Mouse (Mus musculus) MEL (cell line): ENCODE measurements around the gene Gtf3c3. TPM values are rescaled to one million over a fixed set of nuclear protein-coding genes. Genes with fewer than 3 reads are reported as not detected.
A peak's percentile ranks its signal among the peaks of the same experiment; 100 is the strongest.

ENCODE experiments used
- DNase-seq: peaks from one replicate; pipeline ENCODE4 v3.0.0; 2011; ENCODE audit warnings: low read depth, low spot score
- H3K27ac ChIP-seq: 2 replicates; pipeline ENCODE4 v1.5.1; 2012; ENCODE audit warnings: low read depth, mild to moderate bottlenecking, control low read depth, low read length, moderate library complexity; ENCODE audit not compliant: control insufficient read depth
- H3K27me3 ChIP-seq, 2 experiments: fragments of 150-350 bp in 1 of 2; sonication (generic) in 1 of 2; 2 replicates each; pipeline ENCODE4 v1.6.1; 2012; ENCODE audit warnings: low read length in 2 of 2, mild to moderate bottlenecking in 2 of 2, improper control_type of control experiment in 1 of 2, moderate library complexity in 1 of 2; ENCODE audit not compliant: insufficient read depth in 2 of 2, control insufficient read depth in 1 of 2
- H3K36me3 ChIP-seq, 2 experiments: 2 replicates each; pipeline ENCODE4 v1.6.1; 2012 to 2014; ENCODE audit warnings: low read length in 2 of 2, improper control_type of control experiment in 1 of 2, inconsistent platforms in 1 of 2, mild to moderate bottlenecking in 1 of 2; ENCODE audit not compliant: insufficient read depth in 2 of 2, control insufficient read depth in 1 of 2
- H3K4me1 ChIP-seq, 2 experiments: fragments of 150-350 bp in 1 of 2; sonication (generic) in 1 of 2; 2 replicates each; pipeline ENCODE4 v1.6.1; 2012; ENCODE audit warnings: low read length in 2 of 2, improper control_type of control experiment in 1 of 2, mild to moderate bottlenecking in 1 of 2; ENCODE audit not compliant: insufficient read depth in 2 of 2, control insufficient read depth in 1 of 2
- H3K4me3 ChIP-seq, 2 experiments: fragments of 150-350 bp in 1 of 2; sonication (generic) in 1 of 2; 2 replicates each; pipeline ENCODE4 v1.5.1; 2012; ENCODE audit warnings: low read depth in 2 of 2, low read length in 2 of 2, mild to moderate bottlenecking in 2 of 2, moderate library complexity in 2 of 2, control low read depth in 1 of 2, improper control_type of control experiment in 1 of 2; ENCODE audit not compliant: control insufficient read depth in 1 of 2, insufficient read depth in 1 of 2
- H3K79me2 ChIP-seq: 2 replicates; pipeline ENCODE4 v1.6.1; 2012; ENCODE audit warnings: mild to moderate bottlenecking, low read length, moderate library complexity; ENCODE audit not compliant: control insufficient read depth, poor library complexity, insufficient read depth
- H3K9ac ChIP-seq: 2 replicates; pipeline ENCODE4 v1.6.1; 2012; ENCODE audit warnings: low read depth, mild to moderate bottlenecking, control low read depth, low read length, moderate library complexity; ENCODE audit not compliant: control insufficient read depth, poor library complexity, severe bottlenecking
- H3K9me3 ChIP-seq: fragments of 150-350 bp; sonication (generic); replicated peaks from 2 replicates; pipeline ENCODE4 v1.6.1; 2012; ENCODE audit warnings: mild to moderate bottlenecking, low read length, improper control_type of control experiment, moderate library complexity; ENCODE audit not compliant: insufficient read depth
- BHLHE40 ChIP-seq: IDR thresholded peaks from 2 replicates; pipeline ENCODE4 v1.6.1; 2012; ENCODE audit warnings: low read depth, mild to moderate bottlenecking, inconsistent platforms, low read length, improper control_type of control experiment, borderline replicate concordance
- CHD1 ChIP-seq: IDR thresholded peaks from 2 replicates; pipeline ENCODE4 v1.6.1; 2012; ENCODE audit warnings: low read depth, mild to moderate bottlenecking, inconsistent platforms, low read length, improper control_type of control experiment
- CHD2 ChIP-seq: IDR thresholded peaks from 2 replicates; pipeline ENCODE4 v1.6.1; 2011; ENCODE audit warnings: low read length, improper control_type of control experiment
- CTCF ChIP-seq, 3 experiments: IDR thresholded peaks in 2 of 3; conservative IDR thresholded peaks in 1 of 3; 2 replicates each; pipeline ENCODE4 v1.5.1; 2011 to 2012; ENCODE audit warnings: low read length in 3 of 3, low read depth in 2 of 3, mild to moderate bottlenecking in 2 of 3, improper control_type of control experiment in 1 of 3, inconsistent platforms in 1 of 3, mixed read lengths in 1 of 3, moderate library complexity in 1 of 3; ENCODE audit not compliant: control insufficient read depth in 1 of 3, insufficient read depth in 1 of 3, poor library complexity in 1 of 3, severe bottlenecking in 1 of 3
- E2F4 ChIP-seq: IDR thresholded peaks from 2 replicates; pipeline ENCODE4 v1.6.1; 2011; ENCODE audit warnings: low read depth, low read length, improper control_type of control experiment, borderline replicate concordance
- ELF1 ChIP-seq: IDR thresholded peaks from 2 replicates; pipeline ENCODE4 v1.6.1; 2014; ENCODE audit warnings: low read depth, mild to moderate bottlenecking, inconsistent platforms, low read length, improper control_type of control experiment, moderate library complexity
- EP300 ChIP-seq, 2 experiments: IDR thresholded peaks; 2 replicates each; pipeline ENCODE4 v1.6.1; 2011; ENCODE audit warnings: improper control_type of control experiment in 2 of 2, low read length in 2 of 2, low read depth in 1 of 2, mild to moderate bottlenecking in 1 of 2
- ETS1 ChIP-seq: IDR thresholded peaks from 2 replicates; pipeline ENCODE4 v1.6.1; 2012; ENCODE audit warnings: low read depth, mild to moderate bottlenecking, inconsistent platforms, low read length, improper control_type of control experiment, moderate library complexity
- GABPA ChIP-seq: IDR thresholded peaks from 2 replicates; pipeline ENCODE4 v1.6.1; 2012; ENCODE audit warnings: low read depth, mild to moderate bottlenecking, inconsistent platforms, low read length, improper control_type of control experiment, moderate library complexity
- GATA1 ChIP-seq: IDR thresholded peaks from 2 replicates; pipeline ENCODE4 v1.6.1; 2011; ENCODE audit warnings: low read depth, low read length, improper control_type of control experiment
- HCFC1 ChIP-seq: IDR thresholded peaks from 2 replicates; pipeline ENCODE4 v1.6.1; 2012; ENCODE audit warnings: low read depth, mild to moderate bottlenecking, inconsistent platforms, low read length, improper control_type of control experiment, moderate library complexity
- KAT2A ChIP-seq: conservative IDR thresholded peaks from 2 replicates; pipeline ENCODE4 v1.6.1; 2012; ENCODE audit warnings: low read depth, low read length, improper control_type of control experiment, inconsistent platforms
- MAFK ChIP-seq: IDR thresholded peaks from 2 replicates; pipeline ENCODE4 v1.6.1; 2011; ENCODE audit warnings: low read depth, mild to moderate bottlenecking, low read length, improper control_type of control experiment, borderline replicate concordance
- MAX ChIP-seq: IDR thresholded peaks from 2 replicates; pipeline ENCODE4 v1.6.1; 2011; ENCODE audit warnings: low read length, improper control_type of control experiment
- MAZ ChIP-seq: IDR thresholded peaks from 2 replicates; pipeline ENCODE4 v1.6.1; 2012; ENCODE audit warnings: low read depth, mild to moderate bottlenecking, inconsistent platforms, low read length, improper control_type of control experiment
- MEF2A ChIP-seq: IDR thresholded peaks from 2 replicates; pipeline ENCODE4 v1.6.1; 2014; ENCODE audit warnings: low read depth, mild to moderate bottlenecking, inconsistent platforms, low read length, improper control_type of control experiment; ENCODE audit not compliant: poor library complexity, insufficient replicate concordance, severe bottlenecking; ENCODE audit errors: extremely low read depth
- MXI1 ChIP-seq: IDR thresholded peaks from 2 replicates; pipeline ENCODE4 v1.6.1; 2011; ENCODE audit warnings: mild to moderate bottlenecking, low read depth, low read length, improper control_type of control experiment
- MYC ChIP-seq: IDR thresholded peaks from 2 replicates; pipeline ENCODE4 v1.6.1; 2011; ENCODE audit warnings: low read depth, mild to moderate bottlenecking, low read length, improper control_type of control experiment, moderate library complexity
- NELFE ChIP-seq: IDR thresholded peaks from 2 replicates; pipeline ENCODE4 v1.6.1; 2011; ENCODE audit warnings: low read depth, low read length, improper control_type of control experiment
- NRF1 ChIP-seq: IDR thresholded peaks from 2 replicates; pipeline ENCODE4 v1.6.1; 2014; ENCODE audit warnings: low read depth, mild to moderate bottlenecking, inconsistent platforms, low read length, improper control_type of control experiment, moderate library complexity; ENCODE audit not compliant: poor library complexity, insufficient read depth, severe bottlenecking
- POLR2A ChIP-seq, 2 experiments: IDR thresholded peaks; 2 replicates each; pipeline ENCODE4 v1.6.1; 2011 to 2012; ENCODE audit warnings: low read length in 2 of 2, mild to moderate bottlenecking in 2 of 2, control low read depth in 1 of 2, improper control_type of control experiment in 1 of 2, low read depth in 1 of 2, moderate library complexity in 1 of 2; ENCODE audit not compliant: control insufficient read depth in 1 of 2, insufficient read depth in 1 of 2, poor library complexity in 1 of 2
- POLR2AphosphoS2 ChIP-seq: IDR thresholded peaks from 2 replicates; pipeline ENCODE4 v1.6.1; 2011; ENCODE audit warnings: low read length, improper control_type of control experiment
- POLR2AphosphoS5 ChIP-seq: IDR thresholded peaks from 2 replicates; pipeline ENCODE4 v1.6.1; 2012; ENCODE audit warnings: low read depth, borderline replicate concordance, mild to moderate bottlenecking, inconsistent platforms, low read length, moderate library complexity, mixed read lengths
- RAD21 ChIP-seq: IDR thresholded peaks from 2 replicates; pipeline ENCODE4 v1.6.1; 2011; ENCODE audit warnings: mild to moderate bottlenecking, low read depth, low read length, improper control_type of control experiment
- RCOR1 ChIP-seq: IDR thresholded peaks from 2 replicates; pipeline ENCODE4 v1.6.1; 2012; ENCODE audit warnings: low read depth, mild to moderate bottlenecking, inconsistent platforms, low read length, improper control_type of control experiment
- SIN3A ChIP-seq: IDR thresholded peaks from 2 replicates; pipeline ENCODE4 v1.6.1; 2012; ENCODE audit warnings: low read length, improper control_type of control experiment, inconsistent platforms
- SMC3 ChIP-seq: IDR thresholded peaks from 2 replicates; pipeline ENCODE4 v1.6.1; 2011; ENCODE audit warnings: low read depth, low read length, improper control_type of control experiment
- TAL1 ChIP-seq: IDR thresholded peaks from 2 replicates; pipeline ENCODE4 v1.6.1; 2012; ENCODE audit warnings: mild to moderate bottlenecking, inconsistent platforms, low read length, moderate library complexity, mixed read lengths
- TBP ChIP-seq: IDR thresholded peaks from 2 replicates; pipeline ENCODE4 v1.8.0; 2011; ENCODE audit warnings: low read depth, low read length, improper control_type of control experiment
- TCF12 ChIP-seq: IDR thresholded peaks from 2 replicates; pipeline ENCODE4 v1.6.1; 2014; ENCODE audit warnings: low read depth, mild to moderate bottlenecking, inconsistent platforms, low read length, improper control_type of control experiment, moderate library complexity
- UBTF ChIP-seq: IDR thresholded peaks from 2 replicates; pipeline ENCODE4 v1.6.1; 2012; ENCODE audit warnings: low read depth, mild to moderate bottlenecking, inconsistent platforms, low read length, improper control_type of control experiment, moderate library complexity, borderline replicate concordance; ENCODE audit not compliant: insufficient read depth
- USF2 ChIP-seq, 2 experiments: IDR thresholded peaks; 2 replicates each; pipeline ENCODE4 v1.6.1; 2011 to 2012; ENCODE audit warnings: improper control_type of control experiment in 2 of 2, low read length in 2 of 2, borderline replicate concordance in 1 of 2, inconsistent platforms in 1 of 2, low read depth in 1 of 2, mild to moderate bottlenecking in 1 of 2; ENCODE audit not compliant: insufficient read depth in 1 of 2
- ZKSCAN1 ChIP-seq: IDR thresholded peaks from 2 replicates; pipeline ENCODE4 v1.6.1; 2012; ENCODE audit warnings: low read depth, mild to moderate bottlenecking, inconsistent platforms, low read length, improper control_type of control experiment, moderate library complexity
- ZMIZ1 ChIP-seq: IDR thresholded peaks from 2 replicates; pipeline ENCODE4 v1.6.1; 2012; ENCODE audit warnings: low read depth, mild to moderate bottlenecking, inconsistent platforms, low read length, improper control_type of control experiment, moderate library complexity
- ZNF384 ChIP-seq: IDR thresholded peaks from 2 replicates; pipeline ENCODE4 v1.6.1; 2012; ENCODE audit warnings: low read depth, mild to moderate bottlenecking, inconsistent platforms, low read length, improper control_type of control experiment
- polyA plus RNA-seq, 2 experiments: library from polyadenylated mRNA; stranded (reverse) in 1 of 2; unstranded in 1 of 2; fragments of >175 nt in 1 of 2; fragments of >200 nt in 1 of 2; gene quantifications; 2 replicates each; pipeline versions ENCODE4 v1.2.1 to v1.2.4; 2012; ENCODE audit warnings: low replicate concordance in 2 of 2, low read depth in 1 of 2; ENCODE audit not compliant: insufficient read length in 2 of 2, insufficient read depth in 1 of 2, missing spikeins in 1 of 2
- total RNA-seq: library from RNA; depleted of rRNA; stranded (reverse); fragments of 300-350 nt; gene quantifications from 2 replicates; pipeline ENCODE4 v1.2.3, GENCODE M21; 2012; rRNA removed

Gtf3c3 gene
- 12.1 and 13.7 TPM in 2 replicates for total RNA-seq
- 10 to 100 TPM in 1 of 2 experiments, not detected in 1; 13.8 TPM for polyA plus RNA-seq

DNA sequence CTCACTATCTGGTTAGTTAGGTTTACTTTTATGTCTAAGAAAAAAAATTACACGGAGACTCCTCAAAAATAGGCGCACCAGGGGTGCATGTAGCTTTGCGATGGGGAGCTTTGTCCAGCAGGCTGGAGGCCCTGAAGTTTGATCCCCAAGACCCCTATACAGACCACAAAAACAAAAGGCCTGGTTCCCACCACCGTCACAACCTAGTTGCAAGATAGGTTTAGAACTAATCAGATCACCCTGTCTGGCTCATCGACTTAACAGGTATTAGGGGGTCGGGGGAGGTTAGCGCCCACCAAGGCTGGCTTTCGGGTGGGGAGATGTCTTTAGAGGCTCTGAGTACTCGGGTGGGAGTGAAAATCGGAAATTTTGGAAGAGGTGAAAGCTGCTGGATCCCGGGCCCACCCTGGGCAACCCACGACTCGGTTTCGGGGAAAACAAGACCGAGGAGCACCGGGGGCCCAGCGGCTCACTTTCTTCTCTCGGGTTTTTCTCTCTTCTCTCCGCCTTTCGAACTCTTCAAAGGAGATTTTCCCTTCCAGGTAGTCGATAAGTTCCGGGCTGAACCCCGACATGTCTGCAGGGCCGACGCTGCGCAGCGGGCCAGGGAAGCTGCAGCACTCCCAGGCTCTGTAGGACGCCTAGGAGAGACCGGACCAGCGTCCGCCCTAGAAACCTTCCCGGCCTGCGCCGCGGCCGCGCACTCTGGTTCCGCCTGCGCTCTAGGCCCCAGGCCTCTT is at the start of gene Gtf3c3:
Gene Gtf3c3 (minus strand): TSS at position 632 of the 740 bp plus-strand sequence.
- peak within 1 kb of the TSS; percentile 64 to 97 for H3K4me3 ChIP-seq
- no peaks in the 10 kb centered on the region; a peak in 1 of 4 replicates for H3K27me3 ChIP-seq
- DNase-seq = peak; percentile 89
- H3K79me2 ChIP-seq = peaks cover 8% of the 10 kb centered on the region
- H3K27ac ChIP-seq = peak within 1 kb of the TSS; percentile 33; the same call in 1 of the 2 replicates
- peaks cover 0 to 3% of the 10 kb centered on the region in 2 experiments; a peak in 3 of 4 replicates for H3K36me3 ChIP-seq
- no peaks in the 10 kb centered on the region for H3K9me3 ChIP-seq
- H3K9ac ChIP-seq = peak within 1 kb of the TSS; percentile 96
- H3K4me1 ChIP-seq = no peaks in the 10 kb centered on the region; a peak in 2 of 4 replicates
- TF ChIP-seq GATA1 (no peak), TBP (peak; percentile 86), NRF1 (no peak), KAT2A (no peak; the same call in 1 of the 2 replicates), CTCF (IDR thresholded peaks at IDR 0.05 in 2 of 3, conservative IDR thresholded peaks at IDR 0.05 in 1 of 3; ENCODE audit: control insufficient read depth in 1 of 3, insufficient read depth in 1 of 3, low read depth in 2 of 3, low read length in 3 of 3, poor library complexity in 1 of 3, severe bottlenecking in 1 of 3) (peak in 1 of 3 experiments; percentile 11; a peak in 1 of 6 replicates), ELF1 (no peak), RAD21 (no peak), UBTF (peak; percentile 68; the same call in 1 of the 2 replicates), CHD2 (no peak), ZKSCAN1 (no peak), POLR2AphosphoS5 (no peak), MAX (no peak; the same call in 1 of the 2 replicates), GABPA (no peak), ZNF384 (no peak), SMC3 (no peak), ETS1 (no peak), MEF2A (no peak), MAFK (no peak), BHLHE40 (no peak), USF2 (IDR thresholded peaks at IDR 0.05; ENCODE audit: borderline replicate concordance in 1 of 2, insufficient read depth in 1 of 2, low read depth in 1 of 2, low read length in 2 of 2) (no peak), EP300 (IDR thresholded peaks at IDR 0.05; ENCODE audit: low read depth in 1 of 2, low read length in 2 of 2) (no peak), NELFE (peak; percentile 83), POLR2AphosphoS2 (0 out of 2 replicates have a peak, but pooled peaks have one; percentile 67), MYC (no peak), TAL1 (no peak), TCF12 (peak; percentile 70), HCFC1 (peak; percentile 87), SIN3A (peak; percentile 62), ZMIZ1 (0 out of 2 replicates have a peak, but pooled peaks have one; percentile 35), POLR2A (IDR thresholded peaks at IDR 0.05; ENCODE audit: control insufficient read depth in 1 of 2, insufficient read depth in 1 of 2, low read depth in 1 of 2, low read length in 2 of 2, poor library complexity in 1 of 2) (peak; percentile 72 to 86), RCOR1 (no peak), E2F4 (no peak), MAZ (no peak), CHD1 (no peak), MXI1 (peak; percentile 72)
